Mouse (Mus musculus): ENCODE results near the gene Cxcl3. TPM values are rescaled to one million over a fixed set of nuclear protein-coding genes. Genes with fewer than 3 reads are reported as not detected.

The Cxcl3 gene
- under 1 TPM in 1 of 2 experiments, not detected in 1; 0.31 TPM for total RNA-seq (2023)

DNA sequence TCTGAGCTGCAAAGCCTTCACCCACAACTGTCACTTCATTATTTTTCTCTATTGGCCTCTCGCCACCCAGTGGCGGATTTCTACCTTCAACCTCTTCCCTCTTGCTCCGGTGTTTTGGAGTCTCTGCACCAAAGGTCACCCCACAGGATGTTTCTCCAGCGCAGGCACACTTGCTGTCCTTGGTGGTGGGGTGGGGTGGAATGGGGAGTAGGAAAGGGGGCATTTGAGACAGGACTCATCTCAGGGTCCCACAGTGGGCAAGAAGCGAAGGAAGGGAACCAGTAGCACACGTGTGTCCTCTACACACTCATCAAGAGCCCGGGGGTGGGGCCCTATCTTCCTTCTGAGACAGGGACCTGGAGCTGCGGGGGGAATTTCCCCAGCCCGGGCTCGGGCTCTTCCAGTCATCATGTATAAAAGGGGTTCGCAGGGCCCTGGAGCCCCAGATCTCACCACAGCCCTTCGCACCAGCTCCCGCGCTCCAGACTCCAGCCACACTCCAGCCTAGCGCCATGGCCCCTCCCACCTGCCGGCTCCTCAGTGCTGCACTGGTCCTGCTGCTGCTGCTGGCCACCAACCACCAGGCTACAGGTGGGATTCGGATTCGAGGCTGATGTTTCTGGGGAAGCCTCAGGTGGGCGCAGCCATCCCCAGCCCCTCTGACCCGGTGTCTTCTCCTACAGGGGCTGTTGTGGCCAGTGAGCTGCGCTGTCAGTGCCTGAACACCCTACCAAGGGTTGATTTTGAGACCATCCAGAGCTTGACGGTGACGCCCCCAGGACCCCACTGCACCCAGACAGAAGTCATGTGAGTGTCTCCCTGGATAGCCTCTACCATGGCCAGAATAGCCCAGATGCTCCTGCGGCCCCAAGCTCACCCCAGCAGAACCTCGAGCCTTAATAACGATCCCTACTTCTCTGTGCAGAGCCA, at the start of gene Cxcl3:
Gene Cxcl3 (plus strand): TSS at position 445 of the 930 bp plus-strand sequence.

DNA sequence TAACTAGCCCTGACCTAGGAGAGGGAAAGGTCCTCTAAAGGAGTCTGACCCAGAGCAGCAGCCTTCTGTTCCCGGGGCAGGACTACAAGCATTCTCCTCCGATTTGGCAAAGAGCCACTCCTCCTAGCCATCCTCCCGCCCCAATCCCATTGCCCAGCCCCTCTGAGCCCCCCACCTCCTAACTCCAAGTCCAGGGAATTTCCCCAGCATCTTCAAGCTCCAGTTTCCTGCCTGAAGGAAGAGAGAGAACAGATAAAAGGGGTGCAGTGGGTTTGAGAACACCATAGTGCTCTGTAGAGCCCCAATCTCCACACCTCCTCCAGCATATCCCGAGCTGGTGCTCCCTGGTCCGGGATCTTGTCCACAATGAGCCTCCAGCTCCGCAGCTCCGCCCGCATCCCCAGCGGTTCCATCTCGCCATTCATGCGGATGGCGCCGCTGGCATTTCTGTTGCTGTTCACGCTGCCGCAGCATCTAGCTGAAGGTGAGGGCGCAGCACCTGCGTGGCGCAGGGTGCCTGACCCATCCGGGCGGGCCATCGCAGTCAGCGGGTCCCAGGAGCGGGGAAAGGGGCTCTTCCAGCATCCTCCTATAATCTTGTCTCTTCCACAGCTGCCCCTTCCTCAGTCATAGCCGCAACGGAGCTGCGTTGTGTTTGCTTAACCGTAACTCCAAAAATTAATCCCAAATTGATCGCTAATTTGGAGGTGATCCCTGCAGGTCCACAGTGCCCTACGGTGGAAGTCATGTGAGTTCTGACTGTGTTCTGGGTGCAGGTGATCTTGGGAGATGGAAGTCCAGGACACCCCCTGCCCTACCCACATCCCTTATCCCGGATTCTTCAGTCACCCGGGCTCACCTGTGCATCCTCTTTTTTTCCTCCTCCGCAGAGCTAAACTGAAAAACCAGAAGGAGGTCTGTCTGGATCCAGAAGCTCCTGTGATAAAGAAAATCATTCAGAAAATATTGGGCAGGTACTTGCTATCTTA, 26.5 kb upstream of the Cxcl3 start, which contains the start of gene Cxcl5:
Gene Cxcl5 (plus strand): TSS at position 284 of the 989 bp plus-strand sequence.

DNA sequence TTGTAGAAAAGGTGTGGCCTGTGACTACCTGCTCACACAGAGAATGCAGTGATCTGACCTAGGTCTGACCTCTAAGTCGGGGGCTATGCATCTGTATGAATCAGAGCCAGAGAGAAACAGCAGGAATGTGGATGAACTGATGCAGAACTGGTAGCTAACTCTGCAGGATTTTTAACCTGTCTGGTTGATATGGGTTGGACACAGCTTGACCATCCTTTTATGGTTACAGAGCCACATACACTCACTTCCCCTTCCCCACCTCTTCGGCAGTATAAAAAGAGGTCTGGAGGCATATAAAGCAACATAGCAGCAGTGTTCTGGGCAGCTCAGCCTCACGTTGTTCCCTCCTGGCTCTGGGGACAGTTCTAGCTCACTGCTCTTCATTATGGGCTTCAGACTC, 17.7 kb upstream of the Cxcl3 start, which contains the start of gene Ppbp:
Gene Ppbp (plus strand): TSS at position 301 of the 400 bp plus-strand sequence.

DNA sequence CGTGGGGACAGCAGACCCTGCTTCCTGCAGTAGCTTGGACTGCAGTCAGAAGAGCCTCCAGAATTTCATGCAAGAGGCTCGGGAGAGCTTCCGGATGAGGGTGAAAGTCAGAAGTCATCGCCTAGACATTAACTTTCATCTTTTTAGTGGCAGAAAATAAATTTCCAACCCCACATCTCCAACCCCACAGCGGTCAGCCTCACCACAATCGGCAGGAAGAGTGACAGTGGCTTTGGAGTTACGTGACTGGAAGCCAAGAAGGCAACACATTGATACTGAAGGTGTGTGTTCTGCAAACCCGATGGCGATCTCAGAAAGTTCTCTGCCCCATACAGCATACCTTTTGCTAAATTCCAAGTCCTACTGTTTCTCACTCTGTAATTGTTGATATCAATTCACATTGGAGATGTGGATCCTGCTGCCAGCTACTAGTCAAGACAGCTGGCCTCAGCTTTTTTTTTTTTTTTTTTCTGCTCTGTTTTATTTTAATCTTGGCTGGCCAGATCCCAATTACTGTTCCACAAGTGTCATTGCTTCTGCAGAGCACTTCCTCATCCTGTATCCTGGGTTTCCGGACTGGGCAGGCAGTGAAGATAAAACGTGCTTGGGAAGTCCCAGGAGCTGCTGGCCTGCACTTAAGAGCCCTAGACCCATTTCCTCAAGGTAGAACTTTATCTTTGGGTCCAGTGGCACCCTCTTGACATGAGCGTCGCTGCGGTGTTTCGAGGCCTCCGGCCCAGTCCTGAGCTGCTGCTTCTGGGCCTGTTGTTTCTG, 13.8 kb upstream of the Cxcl3 start, which contains the start of gene Pf4:
Gene Pf4 (plus strand): TSS at position 556 of the 774 bp plus-strand sequence.

DNA sequence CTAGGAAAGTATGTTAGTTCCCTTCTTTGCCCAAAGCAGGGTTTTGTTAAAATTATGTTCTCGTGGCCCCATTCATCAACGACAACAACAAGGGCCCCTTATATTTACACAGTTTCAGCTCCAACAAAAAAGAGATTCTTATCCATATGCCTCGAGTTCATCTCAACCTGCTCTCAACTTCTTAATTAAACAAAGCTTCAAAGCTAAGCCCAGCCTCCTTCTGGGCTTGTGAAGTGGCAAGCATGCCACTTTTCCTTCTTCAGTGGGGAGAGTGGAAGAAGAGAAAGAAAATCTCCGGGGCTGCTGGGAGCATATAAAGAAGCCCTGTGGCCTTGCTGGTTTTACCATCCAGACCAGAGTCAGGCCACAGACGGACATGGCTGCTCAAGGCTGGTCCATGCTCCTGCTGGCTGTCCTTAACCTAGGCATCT, 8.3 kb downstream of the Cxcl3 start, which contains the start of gene Cxcl15:
Gene Cxcl15 (plus strand): TSS at position 340 of the 431 bp plus-strand sequence.

Other genes with a start within 250 kb of the Cxcl3 start
- gene 5830473C10Rik, start 225.0 kb upstream of the Cxcl3 start, total RNA-seq (2023) = not detected
- gene Rassf6, start 145.4 kb upstream of the Cxcl3 start, total RNA-seq (2023) = not detected
- gene Cxcl5, start 26.7 kb upstream of the Cxcl3 start, total RNA-seq (2023) = not detected
- not detected for gene Ppbp, start 17.6 kb upstream of the Cxcl3 start, total RNA-seq (2023)
- 1 to 10 TPM; 2.3 to 2.5 TPM for gene Pf4, start 13.7 kb upstream of the Cxcl3 start, total RNA-seq (2023)
- gene Cxcl15, start 8.4 kb downstream of the Cxcl3 start, total RNA-seq (2023) = not detected
- gene Cxcl1, start 105.1 kb downstream of the Cxcl3 start, total RNA-seq (2023) = 1 to 10 TPM; 2.6 to 6.0 TPM
- 100 to 1,000 TPM; 252 to 437 TPM for gene Cxcl2, start 117.8 kb downstream of the Cxcl3 start, total RNA-seq (2023)
- gene Mthfd2l, start 145.0 kb downstream of the Cxcl3 start, total RNA-seq (2023) = 1 to 10 TPM; 2.3 to 4.8 TPM
- gene Epgn, start 241.4 kb downstream of the Cxcl3 start, total RNA-seq (2023) = not detected

Measured in monocyte, adult 59 days (primary cell).